Mouse (Mus musculus) forebrain, postnatal 0 days (tissue): ENCODE data around the gene Gm48551. TPM values are rescaled to one million over a fixed set of nuclear protein-coding genes. Genes with fewer than 3 reads are reported as not detected.

Experiments used
- ATAC-seq: fragments of 200-750 bp; cut with Nextera tagmentation; 2 replicates; pipeline ENCODE4 v1.8.0; 2017; ENCODE audit warnings: mild to moderate bottlenecking, moderate library complexity
- DNase-seq: peaks from one replicate; pipeline ENCODE4 v3.0.0-alpha.2; 2015
- H3K27ac ChIP-seq: fragments of 300-500 bp; sonication (generic); 2 replicates; pipeline ENCODE4 v1.5.1; 2014; ENCODE audit warnings: low read depth, mild to moderate bottlenecking, antibody characterized with exemption, low read length, moderate library complexity, mixed read lengths
- H3K27me3 ChIP-seq: fragments of 300-500 bp; sonication (generic); 2 replicates; pipeline ENCODE4 v1.6.1; 2014; ENCODE audit warnings: mild to moderate bottlenecking, low read length, mixed read lengths; ENCODE audit not compliant: insufficient read depth
- H3K36me3 ChIP-seq: fragments of 300-500 bp; sonication (generic); 2 replicates; pipeline ENCODE4 v1.6.1; 2014; ENCODE audit warnings: mild to moderate bottlenecking, moderate library complexity; ENCODE audit not compliant: insufficient read depth
- H3K4me1 ChIP-seq: fragments of 300-500 bp; sonication (generic); 2 replicates; pipeline ENCODE4 v1.6.1; 2014; ENCODE audit warnings: antibody characterized with exemption; ENCODE audit not compliant: insufficient read depth
- H3K4me2 ChIP-seq: fragments of 300-500 bp; sonication (generic); 2 replicates; pipeline ENCODE4 v1.6.1; 2014; ENCODE audit warnings: low read depth, mild to moderate bottlenecking, moderate library complexity
- H3K4me3 ChIP-seq: fragments of 300-500 bp; sonication (generic); 2 replicates; pipeline ENCODE4 v1.5.1; 2014; ENCODE audit warnings: low read depth, low read length, mixed read lengths
- H3K9ac ChIP-seq: fragments of 300-500 bp; sonication (generic); 2 replicates; pipeline ENCODE4 v1.6.1; 2014; ENCODE audit warnings: mild to moderate bottlenecking
- H3K9me3 ChIP-seq: fragments of 300-500 bp; sonication (generic); 2 replicates; pipeline ENCODE4 v1.6.1; 2016; ENCODE audit warnings: low read length
- CTCF ChIP-seq: sonication (generic); IDR thresholded peaks from 2 replicates; pipeline ENCODE4 v1.5.1; 2016; ENCODE audit warnings: antibody characterized with exemption, control low read depth, low read depth
- WGBS: fragments of 180-500 bp; shearing (Covaris S2); extraction: QIAGEN DNeasy Blood & Tissue Kit; methylation state at CpG from one replicate; pipeline ENCODE4 v1.1.7; 2014; 5-methylcytosine and 5-hydroxymethylcytosine counted together
- polyA plus RNA-seq: library from polyadenylated mRNA; unstranded; fragments of >200 nt; fragmentation: Nextera tagmentation; extraction: Ambion mirVana; gene quantifications from 2 replicates; pipeline ENCODE4 v1.2.1, GENCODE M21; 2015
- total RNA-seq: library from RNA; depleted of rRNA; stranded (reverse); fragments of >200 nt; gene quantifications from 2 replicates; pipeline ENCODE4 v1.2.3, GENCODE M21; 2014

Gene Gm48551
- total and polyA plus RNA-seq, 2 experiments from 2014 or later: 2.5 to 5.0 TPM

- peaks cover 9% of the 10 kb centered on the region for H3K4me1 ChIP-seq
- H3K36me3 ChIP-seq: peaks cover 15% of the 10 kb centered on the region
- H3K4me2 ChIP-seq: peak overlapping the region; percentile 44
- H3K4me3 ChIP-seq: peak overlapping the region; percentile 20
- 50% methylated on average over 22 of the region's 22 CpGs for WGBS
- ATAC-seq (no peak), DNase-seq (no peak)
- no peaks in the 10 kb centered on the region for H3K27me3 ChIP-seq
- peak overlapping the region; percentile 70 for H3K27ac ChIP-seq
- H3K9me3 ChIP-seq: no peaks in the 10 kb centered on the region
- peak overlapping the region; percentile 40 for H3K9ac ChIP-seq
- TF ChIP-seq CTCF: no peak
Measured at GRCm38 (mm10) chr10:81400371-81401204, 16.3 kb downstream of the Gm48551 start.

GRCm38 (mm10) chr10:81401205-81401520, 16.9 kb downstream of the Gm48551 start:
- Histone ChIP-seq H3K4me1 (peaks cover 9% of the 10 kb centered on the region), H3K27me3 (no peaks in the 10 kb centered on the region), H3K4me3 (peak overlapping the region; percentile 20), H3K9me3 (no peaks in the 10 kb centered on the region), H3K36me3 (peaks cover 20% of the 10 kb centered on the region), H3K9ac (no peak overlapping the region), H3K27ac (peak overlapping the region; percentile 70), H3K4me2 (peak overlapping the region; percentile 44; the same call in 1 of the 2 replicates)
- ATAC-seq (peak; percentile 60), DNase-seq (peak; percentile 68)
- no peak for TF ChIP-seq CTCF
- WGBS: 34% methylated on average over 10 of the region's 10 CpGs

DNA sequence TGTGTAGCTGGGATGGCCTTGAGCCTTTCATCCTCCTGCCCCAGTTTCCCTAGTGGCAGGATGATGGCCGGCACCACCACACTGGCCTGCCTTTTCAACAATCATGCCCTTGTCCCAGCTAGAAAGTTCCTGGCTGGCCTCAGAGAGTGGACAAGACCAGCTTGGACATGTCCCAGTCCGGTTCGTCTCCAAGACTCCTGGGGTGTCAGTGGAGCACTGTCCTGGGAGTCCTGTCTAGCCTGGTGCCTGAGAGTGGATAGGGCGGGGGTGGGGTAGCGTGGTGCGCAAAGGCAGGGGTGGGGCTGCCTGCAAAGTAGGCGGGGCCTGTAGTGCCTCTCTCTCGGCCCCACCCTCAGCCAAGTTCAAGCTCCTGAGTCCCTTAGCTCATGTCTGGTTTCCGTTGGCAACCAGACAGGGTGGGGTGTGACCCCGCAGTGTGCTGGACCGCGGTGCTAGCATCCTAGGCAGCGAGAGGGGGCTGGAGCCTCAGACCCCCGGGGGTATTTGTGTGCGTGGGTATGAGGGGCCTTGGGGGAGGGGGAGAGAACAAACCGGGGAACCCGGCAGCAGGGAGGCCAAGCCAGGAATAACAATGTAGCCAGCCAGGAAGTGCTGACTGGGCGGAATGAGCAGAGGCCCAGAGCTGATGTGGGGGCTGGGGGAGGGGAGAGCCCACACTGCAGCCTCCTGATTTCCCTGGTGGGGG, 17.4 kb downstream of the Gm48551 start:
- H3K4me2 ChIP-seq: 0 out of 2 replicates have a peak overlapping the region, but pooled peaks have one; percentile 5
- no peaks in the 10 kb centered on the region for H3K9me3 ChIP-seq
- peaks cover 9% of the 10 kb centered on the region for H3K4me1 ChIP-seq
- ATAC-seq: peak; percentile 62
- H3K27ac ChIP-seq: peak overlapping the region; percentile 70
- no peaks in the 10 kb centered on the region for H3K27me3 ChIP-seq
- no peak for TF ChIP-seq CTCF
- H3K9ac ChIP-seq: 0 out of 2 replicates have a peak overlapping the region, but pooled peaks have one; percentile 18
- 8% methylated on average over 18 of the region's 18 CpGs for WGBS
- peak; percentile 63 for DNase-seq
- no peak overlapping the region for H3K4me3 ChIP-seq
- H3K36me3 ChIP-seq: peaks cover 25% of the 10 kb centered on the region

GRCm38 (mm10) chr10:81402227-81402765, 18.0 kb downstream of the Gm48551 start:
- H3K9me3 ChIP-seq: no peaks in the 10 kb centered on the region
- TF ChIP-seq CTCF: no peak
- H3K4me1 ChIP-seq: peaks cover 9% of the 10 kb centered on the region
- no peak overlapping the region for H3K4me3 ChIP-seq
- H3K27me3 ChIP-seq: no peaks in the 10 kb centered on the region
- H3K36me3 ChIP-seq: peaks cover 30% of the 10 kb centered on the region
- peak overlapping the region; percentile 70 for H3K27ac ChIP-seq
- 23% methylated on average over 7 of the region's 7 CpGs for WGBS
- 0 out of 2 replicates have a peak overlapping the region, but pooled peaks have one; percentile 5 for H3K4me2 ChIP-seq
- ATAC-seq: no peak
- DNase-seq: no peak
- 0 out of 2 replicates have a peak overlapping the region, but pooled peaks have one; percentile 18 for H3K9ac ChIP-seq

GRCm38 (mm10) chr10:81403511-81403910, 19.2 kb downstream of the Gm48551 start:
- H3K4me2 ChIP-seq: no peak overlapping the region
- TF ChIP-seq CTCF: no peak
- no peaks in the 10 kb centered on the region for H3K27me3 ChIP-seq
- no peak for DNase-seq
- H3K9me3 ChIP-seq: no peaks in the 10 kb centered on the region
- H3K36me3 ChIP-seq: peaks cover 41% of the 10 kb centered on the region
- H3K4me3 ChIP-seq: no peak overlapping the region
- H3K4me1 ChIP-seq: peaks cover 9% of the 10 kb centered on the region
- 62% methylated on average over 10 of the region's 10 CpGs for WGBS
- no peak overlapping the region for H3K9ac ChIP-seq
- H3K27ac ChIP-seq: no peak overlapping the region
- no peak for ATAC-seq

DNA sequence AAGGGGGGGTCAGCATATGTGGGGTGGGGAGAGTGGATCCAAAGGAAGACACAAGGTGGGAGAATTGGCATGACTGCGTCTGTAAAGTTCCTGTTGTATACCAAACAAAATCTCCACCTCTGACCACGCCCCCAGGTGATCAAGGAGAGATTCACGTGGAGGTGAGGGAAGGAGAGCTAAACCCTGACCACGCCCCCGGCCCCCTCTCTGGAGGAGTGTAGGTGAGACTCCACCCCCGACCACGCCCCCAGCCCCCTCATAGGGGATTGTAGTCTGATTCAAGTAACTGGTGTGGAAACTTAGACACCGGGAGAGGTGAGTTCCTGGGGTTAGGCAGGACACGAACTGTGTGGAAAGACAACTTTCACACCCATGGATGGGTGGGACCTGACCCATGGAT, 19.8 kb downstream of the Gm48551 start:
- Histone ChIP-seq H3K27ac (no peak overlapping the region), H3K36me3 (peaks cover 41% of the 10 kb centered on the region), H3K27me3 (no peaks in the 10 kb centered on the region), H3K4me2 (no peak overlapping the region), H3K9me3 (no peaks in the 10 kb centered on the region), H3K9ac (no peak overlapping the region), H3K4me1 (peaks cover 9% of the 10 kb centered on the region), H3K4me3 (no peak overlapping the region)
- TF ChIP-seq CTCF: no peak
- ATAC-seq (no peak), DNase-seq (no peak)
- WGBS: 27% methylated on average over 9 of the region's 9 CpGs
